Mouse (Mus musculus): ENCODE measurements around the gene Phkg2.

DNA sequence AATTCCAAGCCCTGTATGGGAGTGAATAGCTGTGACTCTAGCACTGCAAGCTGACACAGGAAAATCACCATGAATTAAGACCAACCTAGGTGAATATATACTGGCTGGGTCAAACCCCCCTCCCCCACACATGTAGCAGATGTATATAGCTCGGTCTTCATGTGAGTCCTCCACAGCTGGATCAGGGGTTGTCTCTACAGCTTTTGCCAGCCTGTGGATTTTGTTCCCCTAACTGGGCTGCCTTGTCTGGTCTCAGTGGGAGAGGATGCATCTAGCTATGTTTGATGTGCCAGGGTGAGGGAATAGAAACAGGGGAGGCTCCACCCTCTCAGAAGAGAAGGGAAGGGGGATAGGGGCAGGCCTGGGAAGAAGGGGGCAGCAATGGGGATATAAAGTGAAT is 43.2 kb downstream of the Phkg2 start:
- TF ChIP-seq CTCF (IDR thresholded peaks at IDR 0.05; ENCODE audit: control insufficient read depth, insufficient read depth, insufficient replicate concordance, low read depth, low read length) (no peak), POLR2A (IDR thresholded peaks at IDR 0.05; ENCODE audit: control insufficient read depth, low read depth, low read length) (no peak)

All from testis, adult 2 months (tissue).